Mouse (Mus musculus) small intestine, adult 2 months (tissue): ENCODE results near the gene Jarid2.

Source experiments
- CTCF ChIP-seq: fragments of 200-500 bp; IDR thresholded peaks from 2 replicates; pipeline ENCODE4 v1.5.1; 2012; ENCODE audit warnings: low read depth, mild to moderate bottlenecking, control low read depth, inconsistent platforms, low read length, moderate library complexity, mixed read lengths; ENCODE audit not compliant: insufficient replicate concordance, insufficient read length; ENCODE audit errors: extremely low read depth
- POLR2A ChIP-seq: fragments of 200-500 bp; IDR thresholded peaks from 2 replicates; pipeline ENCODE4 v1.6.1; 2012; ENCODE audit warnings: low read depth, mild to moderate bottlenecking, control low read depth, inconsistent platforms, low read length, moderate library complexity

- TF ChIP-seq CTCF, result no peak
- TF ChIP-seq POLR2A, result no peak
Observed at GRCm38 (mm10) chr13:44904271-44904670, 175.0 kb downstream of the Jarid2 start.
